Mouse (Mus musculus) lung, adult 2 months (tissue): ENCODE measurements at regions not wholly inside any gene's neighbourhood (a gene's known extent, or its start where the extent isn't known, plus 50 kb on each side); places are given as distances from the start of the nearest gene placed in this dataset.

ENCODE experiments used
- CTCF ChIP-seq: fragments of 200-500 bp; IDR thresholded peaks from 2 replicates; pipeline ENCODE4 v1.5.1; 2011; ENCODE audit warnings: mild to moderate bottlenecking, low read length, control low read depth; ENCODE audit not compliant: insufficient read depth
- POLR2A ChIP-seq: fragments of 200-500 bp; IDR thresholded peaks from 2 replicates; pipeline ENCODE4 v1.6.1; 2011; ENCODE audit warnings: low read depth, mild to moderate bottlenecking, control low read depth, low read length, borderline replicate concordance; ENCODE audit errors: extremely low read depth

GRCm38 (mm10) chr5:75731236-75731635 is 156.5 kb downstream of the Kit start:
- TF ChIP-seq CTCF: no peak
- no peak for TF ChIP-seq POLR2A
